In genomic region chr19:44394972-44395371, GRCm38 (mm10) we compare ENCODE assay signal across 23 mouse cellular contexts. TPM values are rescaled to one million over a fixed set of nuclear protein-coding genes. Genes with fewer than 3 reads are reported as not detected.
DNase-seq lines count a peak whose midpoint lies in the region; ATAC-seq and TF ChIP-seq lines count a peak whose summit lies in the region.
"Had no signal": no experiment of that assay in that cellular context is flagged by ENCODE, and none has a peak within 500 bp of the region (broad histone marks: within the 10 kb centered on the region; RNA-seq: fewer than 3 reads in every experiment).

No protein-coding gene starts in this region.

- H3K36me3 ChIP-seq in erythroblast, embryonic 14.5 days (ENCODE audit: control insufficient read depth) = peaks cover 54% of the 10 kb centered on the region
- H3K36me3 ChIP-seq in liver, embryonic 14.5 days (replicated peaks; ENCODE audit: control insufficient read depth, insufficient read depth, low read depth) = peaks cover 7% of the 10 kb centered on the region

- TF ChIP-seq EP300 in liver, embryonic 14.5 days (IDR thresholded peaks at IDR 0.05; ENCODE audit: low read depth) = peak; percentile 97

- WGBS in liver, embryonic 14.5 days (ENCODE audit: insufficient replicate concordance) = 15% methylated on average over 7 of the region's 7 CpGs

- DNase-seq in cerebellum, adult 9-10 months = peak; percentile 28
- DNase-seq in cerebellum, adult 11-12 months = no peak
- DNase-seq in liver, embryonic 14.5 days (ENCODE audit: low read depth in 3 of 3, low spot score in 3 of 3) = peak in 1 of 3 experiments; percentile 75
- DNase-seq in right cerebral cortex, postnatal 10 days (ENCODE audit: low spot score in 2 of 2) = no peak
- DNase-seq in yolk sac, embryonic 10.5 days (ENCODE audit: low spot score) = no peak
- no peak for DNase-seq in urinary bladder, postnatal 36 days (ENCODE audit: low spot score in 2 of 2)
- DNase-seq in frontal cortex, adult 2 months (ENCODE audit: extremely low spot score in 1 of 2, low spot score in 1 of 2) = no peak
- DNase-seq: cerebellum, adult 8-10 months; gastrocnemius, postnatal 10 days; heart, postnatal 10 days; kidney, adult 9 months; kidney, postnatal 14 days; right cerebral cortex, postnatal 25 days; thymus, postnatal 36 days had no signal

- 0 out of 2 replicates have a peak, but pooled peaks cover under 1% of the 10 kb centered on the region for H3K9me3 ChIP-seq in erythroblast, embryonic 14.5 days (ENCODE audit: control insufficient read depth, low read length)
- no peaks in the 10 kb centered on the region for H3K9me3 ChIP-seq in liver, embryonic 14.5 days (ENCODE audit: control insufficient read depth, low read length)
- H3K9me3 ChIP-seq: embryonic facial prominence, embryonic 10.5 days; forebrain, embryonic 12.5 days; heart, embryonic 10.5 days; hindbrain, embryonic 10.5 days; limb, embryonic 10.5 days; midbrain, embryonic 12.5 days had no signal

- peak; percentile 85 for ATAC-seq in liver, embryonic 14.5 days (ENCODE audit: insufficient read depth)
- ATAC-seq: hindbrain, postnatal 0 days; intestine, embryonic 16.5 days had no signal

- TF ChIP-seq CTCF in liver, embryonic 14.5 days (IDR thresholded peaks at IDR 0.05; ENCODE audit: low read depth) = peak; percentile 10; the same call in 1 of the 2 replicates

- H3K27me3 ChIP-seq in erythroblast, embryonic 14.5 days (ENCODE audit: control insufficient read depth) = no peaks in the 10 kb centered on the region
- no peaks in the 10 kb centered on the region for H3K27me3 ChIP-seq in liver, embryonic 14.5 days (ENCODE audit: control insufficient read depth, insufficient read depth, low read length)
- H3K27me3 ChIP-seq: forebrain, embryonic 12.5 days; midbrain, embryonic 12.5 days had no signal

- H3K4me1 ChIP-seq in erythroblast, embryonic 14.5 days (ENCODE audit: control insufficient read depth) = peaks cover 82% of the 10 kb centered on the region
- peaks cover 53 to 55% of the 10 kb centered on the region in 2 experiments for H3K4me1 ChIP-seq in liver, embryonic 14.5 days (replicated peaks; ENCODE audit: control insufficient read depth in 2 of 2, insufficient read depth in 2 of 2, low read length in 1 of 2)
- H3K4me1 ChIP-seq: forebrain, embryonic 12.5 days; heart, embryonic 10.5 days; midbrain, embryonic 12.5 days had no signal

- peak overlapping the region; percentile 27 for H3K9ac ChIP-seq in liver, embryonic 14.5 days (replicated peaks)
- H3K9ac ChIP-seq: forebrain, embryonic 12.5 days; midbrain, embryonic 12.5 days had no signal

- H3K4me2 ChIP-seq in liver, embryonic 14.5 days (ENCODE audit: low read depth) = peak overlapping the region; percentile 53
- H3K4me2 ChIP-seq: forebrain, embryonic 12.5 days; midbrain, embryonic 12.5 days had no signal

- peak overlapping the region; percentile 84 for H3K27ac ChIP-seq in liver, embryonic 14.5 days
- H3K27ac ChIP-seq: embryonic facial prominence, embryonic 10.5 days; forebrain, embryonic 12.5 days; heart, embryonic 10.5 days; hindbrain, embryonic 10.5 days; hindbrain, postnatal 0 days; limb, embryonic 10.5 days; midbrain, embryonic 12.5 days had no signal

- H3K4me3 ChIP-seq in erythroblast, embryonic 14.5 days (replicated peaks) = peak overlapping the region; percentile 14
- no peak overlapping the region for H3K4me3 ChIP-seq in liver, embryonic 14.5 days (ENCODE audit: insufficient read depth in 1 of 2, low read depth in 2 of 2, low read length in 2 of 2)
- H3K4me3 ChIP-seq: embryonic facial prominence, embryonic 10.5 days; forebrain, embryonic 12.5 days; heart, embryonic 10.5 days; hindbrain, embryonic 10.5 days; limb, embryonic 10.5 days; midbrain, embryonic 12.5 days had no signal

RNA-seq across cellular contexts. Expression of gene Scd1, which starts 12.7 kb away (rescaled TPM):
- polyA plus RNA-seq in erythroblast, embryonic 14.5 days (2012) = 1.2 and 1.8 TPM in 2 replicates
- 22.5 and 25.1 TPM in 2 replicates for polyA plus RNA-seq in liver, embryonic 14.5 days (2012; rRNA removed)
- polyA plus RNA-seq in liver, embryonic 14.5 days (2014; fragmentation: Nextera tagmentation; extraction: Ambion mirVana) = 11.1 and 11.9 TPM in 2 replicates
- polyA plus RNA-seq in frontal cortex, adult 2 months (2012; rRNA removed) = 111 and 161 TPM in 2 replicates
